Mouse (Mus musculus) forebrain, embryonic 11.5 days (tissue): ENCODE results near the gene Atp23. TPM values are rescaled to one million over a fixed set of nuclear protein-coding genes. Genes with fewer than 3 reads are reported as not detected.

Experiments
- ATAC-seq: fragments of 200-750 bp; cut with Nextera tagmentation; replicated peaks from 2 replicates; pipeline ENCODE4 v1.8.0; 2017; ENCODE audit warnings: moderate TSS enrichment; ENCODE audit not compliant: low FRiP score
- DNase-seq: peaks from one replicate; pipeline ENCODE4 v3.0.0-alpha.2; 2017; ENCODE audit warnings: low spot score
- H3K27ac ChIP-seq: fragments of 300-500 bp; sonication (generic); 2 replicates; pipeline ENCODE4 v1.5.1; 2014; ENCODE audit warnings: low read depth, low read length
- H3K27me3 ChIP-seq: fragments of 300-500 bp; sonication (generic); 2 replicates; pipeline ENCODE4 v1.6.1; 2014; ENCODE audit warnings: mild to moderate bottlenecking, low read length, mixed read lengths; ENCODE audit not compliant: control insufficient read depth, insufficient read depth
- H3K36me3 ChIP-seq: fragments of 300-500 bp; sonication (generic); 2 replicates; pipeline ENCODE4 v1.6.1; 2014; ENCODE audit warnings: mild to moderate bottlenecking, low read length, moderate library complexity, mixed read lengths; ENCODE audit not compliant: control insufficient read depth, insufficient read depth
- H3K4me1 ChIP-seq: fragments of 300-500 bp; sonication (generic); replicated peaks from 2 replicates; pipeline ENCODE4 v1.6.1; 2014; ENCODE audit warnings: low read length, mixed read lengths; ENCODE audit not compliant: control insufficient read depth, insufficient read depth
- H3K4me2 ChIP-seq: fragments of 300-500 bp; sonication (generic); 2 replicates; pipeline ENCODE4 v1.6.1; 2014; ENCODE audit warnings: low read depth, mild to moderate bottlenecking, low read length, moderate library complexity, mixed read lengths; ENCODE audit not compliant: severe bottlenecking
- H3K4me3 ChIP-seq: fragments of 300-500 bp; sonication (generic); 2 replicates; pipeline ENCODE4 v1.5.1; 2014; ENCODE audit warnings: low read depth, low read length
- H3K9ac ChIP-seq: fragments of 300-500 bp; sonication (generic); 2 replicates; pipeline ENCODE4 v1.6.1; 2014; ENCODE audit warnings: low read length
- H3K9me3 ChIP-seq: fragments of 300-500 bp; sonication (generic); 2 replicates; pipeline ENCODE4 v1.6.1; 2016; ENCODE audit warnings: low read length, mixed read lengths; ENCODE audit not compliant: control insufficient read depth
- WGBS: fragments of 180-500 bp; shearing (Covaris S2); extraction: QIAGEN DNeasy Blood & Tissue Kit; methylation state at CpG from one replicate; pipeline ENCODE4 v1.1.7; 2014; 5-methylcytosine and 5-hydroxymethylcytosine counted together
- polyA plus RNA-seq: library from polyadenylated mRNA; unstranded; fragments of >200 nt; fragmentation: Nextera tagmentation; extraction: Ambion mirVana; gene quantifications from 2 replicates; pipeline ENCODE4 v1.2.1, GENCODE M21; 2014

The Atp23 gene
- polyA plus RNA-seq, 1 experiment from 2014 or later, result 15.5 TPM

GRCm38 (mm10) chr10:126931760-126932139, 30.6 kb upstream of the Atp23 start:
- H3K9ac ChIP-seq, result no peak overlapping the region

DNA sequence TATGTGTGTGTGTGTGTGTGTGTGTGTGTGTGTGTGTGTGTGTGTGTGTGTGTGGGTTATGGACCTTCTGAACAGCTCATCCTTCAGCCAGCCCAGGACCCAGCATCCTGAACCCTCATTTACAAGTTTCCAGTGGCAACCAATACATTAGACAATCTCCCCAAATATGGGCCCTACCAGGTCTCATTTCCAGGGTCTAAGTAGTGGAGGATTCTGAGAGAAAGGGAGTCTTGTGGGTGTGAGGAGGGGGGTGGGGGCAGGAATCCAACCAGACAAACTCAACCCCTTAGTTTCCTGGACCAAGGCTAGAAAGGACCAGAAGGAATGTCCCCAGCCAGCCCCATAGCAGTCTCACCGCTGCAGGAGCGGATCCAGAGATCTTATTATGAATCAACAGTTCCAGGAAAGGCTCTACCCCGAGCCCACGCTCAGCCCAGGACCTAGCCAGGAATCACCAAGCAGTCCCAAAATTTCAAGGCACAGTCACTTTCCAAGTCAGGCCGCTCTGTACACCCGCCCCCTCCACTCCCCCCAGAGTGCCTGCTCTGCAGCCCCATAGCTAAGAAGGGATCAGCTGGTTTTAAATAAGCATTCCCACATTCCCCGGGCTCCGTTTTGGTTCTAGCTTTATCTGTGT, 30.1 kb upstream of the Atp23 start:
- WGBS, result 77% methylated on average over 8 of the region's 8 CpGs
- DNase-seq (no peak), ATAC-seq (no peak)
- Histone ChIP-seq H3K27ac (peak overlapping the region; percentile 90), H3K36me3 (no peaks in the 10 kb centered on the region), H3K9ac (peak overlapping the region; percentile 20; the same call in 1 of the 2 replicates), H3K4me2 (no peak overlapping the region), H3K9me3 (no peaks in the 10 kb centered on the region), H3K4me3 (no peak overlapping the region), H3K4me1 (peaks cover 35% of the 10 kb centered on the region), H3K27me3 (no peaks in the 10 kb centered on the region)

More at GRCm38 (mm10) chr10:126931760-126932139, 30.6 kb upstream of the Atp23 start:
- no peak overlapping the region for H3K4me3 ChIP-seq
- H3K27ac ChIP-seq, result peak overlapping the region; percentile 26; the same call in 1 of the 2 replicates
- H3K36me3 ChIP-seq, result no peaks in the 10 kb centered on the region
- no peaks in the 10 kb centered on the region for H3K9me3 ChIP-seq
- peaks cover 35% of the 10 kb centered on the region for H3K4me1 ChIP-seq
- no peak for DNase-seq
- H3K4me2 ChIP-seq, result no peak overlapping the region
- ATAC-seq, result no peak
- H3K27me3 ChIP-seq, result no peaks in the 10 kb centered on the region

GRCm38 (mm10) chr10:126930270-126931121, 29.3 kb upstream of the Atp23 start:
- peak; percentile 66 for ATAC-seq
- peaks cover 35% of the 10 kb centered on the region for H3K4me1 ChIP-seq
- 24% methylated on average over 15 of the region's 15 CpGs for WGBS

DNA sequence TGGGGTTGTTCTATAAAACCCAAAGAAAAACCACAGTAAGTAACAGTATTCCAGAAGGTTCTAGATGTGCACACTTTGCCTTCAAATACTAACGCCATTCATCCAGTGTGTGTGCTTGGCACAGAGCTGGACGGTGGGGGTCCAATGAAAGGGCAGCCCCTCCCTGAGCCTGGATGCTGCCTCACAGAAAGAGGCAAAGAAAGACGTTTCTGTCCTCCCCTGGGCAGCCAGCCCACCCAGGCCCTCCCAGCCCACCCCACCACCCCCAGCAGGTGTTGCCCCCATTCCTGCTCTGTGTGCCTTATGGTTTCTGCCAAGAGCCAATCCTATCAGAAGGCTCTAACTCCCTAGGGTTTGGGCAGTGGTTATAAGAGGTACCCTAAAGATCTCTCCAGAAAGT, 28.4 kb upstream of the Atp23 start:
- Histone ChIP-seq H3K4me2 (no peak overlapping the region), H3K27me3 (no peaks in the 10 kb centered on the region), H3K4me1 (peaks cover 33% of the 10 kb centered on the region), H3K27ac (no peak overlapping the region), H3K4me3 (no peak overlapping the region), H3K9ac (no peak overlapping the region), H3K9me3 (no peaks in the 10 kb centered on the region), H3K36me3 (no peaks in the 10 kb centered on the region)
- DNase-seq, result no peak
- WGBS, result 37% methylated on average over 3 of the region's 3 CpGs
- ATAC-seq, result no peak

More at GRCm38 (mm10) chr10:126930270-126931121, 29.3 kb upstream of the Atp23 start:
- Histone ChIP-seq H3K27ac (peak overlapping the region; percentile 90), H3K9ac (peak overlapping the region; percentile 57; the same call in 1 of the 2 replicates), H3K9me3 (no peaks in the 10 kb centered on the region), H3K4me3 (no peak overlapping the region), H3K4me2 (peak overlapping the region; percentile 11; the same call in 1 of the 2 replicates), H3K36me3 (no peaks in the 10 kb centered on the region), H3K27me3 (no peaks in the 10 kb centered on the region)
- DNase-seq, result peak; percentile 77

DNA sequence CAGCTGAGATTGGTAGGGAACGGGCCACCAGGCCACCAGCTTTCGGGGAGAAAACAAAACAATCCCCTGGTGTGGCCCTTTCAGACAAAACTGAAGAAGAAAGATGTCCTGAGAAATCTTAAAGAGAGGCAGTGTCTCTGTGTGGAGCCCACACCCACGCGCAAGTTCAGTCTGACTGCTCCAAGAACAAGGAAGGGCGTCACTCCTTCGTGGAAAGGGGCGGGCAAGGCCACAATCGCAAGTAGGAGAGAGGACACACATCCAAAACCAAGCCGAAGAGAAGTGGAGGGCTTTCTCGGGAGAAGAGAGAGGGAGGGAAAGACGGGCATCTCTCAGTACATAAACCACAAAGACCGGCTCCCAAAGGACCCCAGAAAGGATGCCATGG, 27.7 kb upstream of the Atp23 start:
- ATAC-seq (no peak), DNase-seq (no peak)
- Histone ChIP-seq H3K27ac (no peak overlapping the region), H3K9ac (peak overlapping the region; percentile 69), H3K4me1 (peaks cover 33% of the 10 kb centered on the region), H3K4me3 (peak overlapping the region; percentile 39; the same call in 1 of the 2 replicates), H3K9me3 (no peaks in the 10 kb centered on the region), H3K27me3 (no peaks in the 10 kb centered on the region), H3K4me2 (peak overlapping the region; percentile 95), H3K36me3 (no peaks in the 10 kb centered on the region)
- WGBS, result 26% methylated on average over 12 of the region's 12 CpGs

- peaks cover 33% of the 10 kb centered on the region for H3K4me1 ChIP-seq
- no peaks in the 10 kb centered on the region for H3K9me3 ChIP-seq
- no peaks in the 10 kb centered on the region for H3K36me3 ChIP-seq
- peak; percentile 83 for DNase-seq
- H3K4me3 ChIP-seq, result peak overlapping the region; percentile 39
- peak overlapping the region; percentile 69 for H3K9ac ChIP-seq
- under 1% methylated on average over 39 of the region's 39 CpGs for WGBS
- H3K27ac ChIP-seq, result peak overlapping the region; percentile 75
- ATAC-seq, result peak; percentile 38
- H3K27me3 ChIP-seq, result no peaks in the 10 kb centered on the region
- peak overlapping the region; percentile 95 for H3K4me2 ChIP-seq
Measured at GRCm38 (mm10) chr10:126928011-126928818, 27.1 kb upstream of the Atp23 start.

- Histone ChIP-seq H3K9ac (peak overlapping the region; percentile 69; the same call in 1 of the 2 replicates), H3K27ac (peak overlapping the region; percentile 75), H3K4me1 (peaks cover 33% of the 10 kb centered on the region), H3K4me3 (peak overlapping the region; percentile 39; the same call in 1 of the 2 replicates), H3K27me3 (no peaks in the 10 kb centered on the region), H3K4me2 (peak overlapping the region; percentile 95), H3K9me3 (no peaks in the 10 kb centered on the region), H3K36me3 (no peaks in the 10 kb centered on the region)
- peak; percentile 40 for ATAC-seq
- 9% methylated on average over 11 of the region's 11 CpGs for WGBS
- peak; percentile 68 for DNase-seq
Measured at GRCm38 (mm10) chr10:126927101-126927961, 26.2 kb upstream of the Atp23 start.
